Mouse (Mus musculus): ENCODE measurements around the gene Hrasls.

Hrasls gene

GRCm38 (mm10) chr16:29209605-29210411 is at the start of gene Hrasls:
Gene Hrasls (plus strand): TSS chr16:29209695.
- no peak for DNase-seq (ENCODE audit: low read depth, low spot score)

DNA sequence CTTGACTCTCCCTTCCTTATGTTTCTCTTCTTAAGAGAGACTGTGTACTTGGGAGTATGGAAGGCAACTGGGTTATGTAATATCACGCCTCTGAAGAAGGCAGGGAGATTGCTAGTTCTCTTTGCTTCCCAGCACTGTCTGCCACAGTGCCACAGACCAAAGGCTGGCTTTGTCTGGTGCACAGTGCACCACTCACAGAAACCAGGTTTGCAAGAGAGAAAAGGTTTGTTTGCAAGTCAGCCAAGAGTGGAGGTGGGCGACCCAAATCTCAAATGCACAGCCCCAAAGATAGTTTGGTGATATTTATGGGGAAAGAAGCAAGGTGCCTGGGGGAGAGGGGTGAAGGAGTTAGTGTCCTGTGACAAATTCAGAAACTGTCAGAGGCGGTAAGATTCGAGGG is 47.2 kb upstream of the Hrasls start:
- DNase-seq (ENCODE audit: low read depth, low spot score), result no peak

GRCm38 (mm10) chr16:29167051-29167450 is 42.4 kb upstream of the Hrasls start:
- no peak for DNase-seq (ENCODE audit: low read depth, low spot score)

DNA sequence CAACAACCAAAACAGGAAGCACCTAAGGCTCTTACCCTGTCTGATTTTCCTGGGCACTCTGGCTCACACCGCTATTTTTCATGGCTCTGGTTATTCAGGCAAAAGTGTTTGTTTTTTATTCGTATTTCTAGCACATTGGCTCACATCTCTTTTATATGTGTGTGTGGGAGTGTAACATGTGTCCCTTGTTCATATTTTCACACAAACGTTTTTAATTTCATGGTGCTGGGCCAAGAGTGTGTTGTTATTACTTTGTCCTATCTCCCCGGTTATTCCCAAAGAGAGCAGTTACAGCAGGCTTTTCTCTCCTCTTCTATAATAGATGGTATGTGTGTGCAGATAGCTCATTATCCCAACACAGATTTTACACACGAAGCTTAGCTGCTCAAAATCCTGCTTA is 37.8 kb upstream of the Hrasls start:
- no peak for DNase-seq (ENCODE audit: low read depth, low spot score)

DNA sequence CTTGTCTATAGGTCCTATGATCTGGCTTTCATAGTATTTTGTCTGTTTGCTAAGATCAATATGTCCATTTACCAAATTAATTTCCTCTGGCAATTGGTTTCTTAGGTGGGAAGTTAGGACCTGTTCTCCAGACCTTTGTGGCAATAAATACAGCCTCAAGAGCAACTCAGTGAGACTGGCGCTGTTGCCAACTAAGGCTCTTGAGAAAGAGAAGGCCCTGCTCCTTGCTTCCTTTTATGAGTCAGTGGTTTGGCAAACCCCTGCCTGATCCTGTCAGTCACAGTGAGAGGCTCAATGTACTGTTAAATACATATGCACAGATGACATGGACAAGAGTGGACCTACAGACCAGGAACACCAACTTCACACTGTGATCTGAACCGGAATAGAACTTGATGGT is 36.3 kb upstream of the Hrasls start:
- DNase-seq (ENCODE audit: low read depth, low spot score), result no peak

DNA sequence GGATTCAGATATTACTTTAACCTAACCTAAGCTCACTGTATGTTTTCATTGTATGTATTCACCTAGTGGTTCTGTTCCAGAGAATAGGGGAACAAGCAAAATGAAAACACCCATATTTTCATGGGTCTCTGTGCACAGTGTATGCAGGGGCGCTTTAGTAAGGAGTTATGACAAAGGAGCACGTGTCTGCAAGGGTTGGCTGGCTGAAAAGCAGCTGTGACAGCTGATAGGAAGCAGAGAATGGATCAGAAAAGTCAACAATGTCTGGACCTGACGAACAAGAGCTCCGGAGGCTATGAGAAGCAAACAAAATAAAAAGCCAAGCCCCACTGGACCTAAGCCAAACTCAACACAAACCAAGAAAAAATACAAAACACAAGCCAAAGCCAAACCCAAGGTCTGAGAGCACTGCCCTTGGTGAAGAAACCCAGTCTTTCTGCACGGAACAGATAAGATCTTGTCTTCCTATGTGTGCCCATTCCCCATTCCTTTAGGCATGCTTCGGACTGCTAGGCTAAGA is 34.6 kb upstream of the Hrasls start:
- no peak for DNase-seq (ENCODE audit: low read depth, low spot score)

DNA sequence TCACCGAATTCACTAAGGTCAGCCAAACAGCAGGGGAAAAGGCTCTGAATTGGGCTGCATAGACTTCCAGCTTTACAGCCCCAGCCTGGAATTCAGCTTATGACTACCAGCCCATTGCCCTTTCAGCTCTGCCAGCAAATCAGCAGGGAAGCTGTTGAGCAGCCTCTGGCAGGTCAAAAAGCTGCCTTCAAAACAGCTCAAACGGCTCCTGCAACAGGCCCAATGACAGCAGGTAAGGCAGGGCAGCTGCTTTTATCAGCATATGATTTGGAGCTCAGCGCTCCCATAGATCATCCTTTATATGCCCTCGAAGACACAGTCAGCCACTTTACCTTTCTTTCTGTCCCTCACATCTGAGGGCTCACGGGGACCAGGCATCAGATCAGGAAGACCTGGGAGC is 16.6 kb upstream of the Hrasls start:
- DNase-seq (ENCODE audit: low read depth, low spot score), result no peak

GRCm38 (mm10) chr16:29193981-29194380 is 15.5 kb upstream of the Hrasls start:
- DNase-seq (ENCODE audit: low read depth, low spot score), result no peak

GRCm38 (mm10) chr16:29195156-29195555 is 14.3 kb upstream of the Hrasls start:
- DNase-seq (ENCODE audit: low read depth, low spot score), result no peak

- no peak for DNase-seq (ENCODE audit: low read depth, low spot score)
These were observed 11.0 kb upstream of the Hrasls start for GRCm38 (mm10) chr16:29198461-29198860.

DNA sequence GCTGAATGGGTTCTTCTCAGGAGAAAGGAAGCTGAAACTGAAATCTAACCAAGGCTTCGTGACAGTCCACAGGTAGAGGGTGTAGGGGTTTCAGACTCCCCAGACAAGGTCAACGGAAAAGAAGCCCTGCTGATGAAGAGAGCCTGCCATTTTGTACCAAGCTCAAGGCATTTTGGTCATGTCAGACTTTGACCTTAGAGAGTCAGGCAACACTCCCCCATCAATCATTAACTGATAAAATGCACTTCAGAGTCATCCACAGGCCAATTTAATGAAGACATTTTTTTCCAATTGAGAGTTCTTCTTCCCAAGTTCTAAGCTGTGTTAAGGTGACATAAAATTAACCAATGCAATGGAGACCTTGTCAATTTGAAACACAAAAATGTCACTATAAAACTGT is 8.3 kb upstream of the Hrasls start:
- DNase-seq (ENCODE audit: low read depth, low spot score), result no peak

DNA sequence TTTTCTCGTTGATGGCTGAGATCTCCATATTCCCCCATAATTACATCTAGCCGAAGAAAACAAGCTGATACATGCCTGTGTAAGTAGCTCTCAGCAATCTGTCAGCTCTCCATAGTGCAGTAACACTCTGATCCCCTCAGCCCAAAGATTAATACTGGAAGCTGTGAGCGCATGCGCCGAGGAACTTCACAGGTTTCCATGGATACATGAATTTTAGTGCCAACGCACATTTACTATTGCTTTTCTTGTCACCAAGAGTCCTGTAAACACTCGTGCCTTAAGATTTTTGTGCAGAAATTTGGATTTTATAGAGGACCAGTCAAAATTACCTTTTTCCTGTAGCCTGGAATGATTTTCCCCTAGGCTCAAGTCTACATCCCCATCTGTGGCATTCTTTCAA is 4.6 kb upstream of the Hrasls start:
- DNase-seq (ENCODE audit: low read depth, low spot score), result peak; percentile 64

GRCm38 (mm10) chr16:29205581-29205980 is 3.9 kb upstream of the Hrasls start:
- DNase-seq (ENCODE audit: low read depth, low spot score), result no peak

GRCm38 (mm10) chr16:29208841-29209240 is 654 bp upstream of the Hrasls start:
- no peak for DNase-seq (ENCODE audit: low read depth, low spot score)

DNA sequence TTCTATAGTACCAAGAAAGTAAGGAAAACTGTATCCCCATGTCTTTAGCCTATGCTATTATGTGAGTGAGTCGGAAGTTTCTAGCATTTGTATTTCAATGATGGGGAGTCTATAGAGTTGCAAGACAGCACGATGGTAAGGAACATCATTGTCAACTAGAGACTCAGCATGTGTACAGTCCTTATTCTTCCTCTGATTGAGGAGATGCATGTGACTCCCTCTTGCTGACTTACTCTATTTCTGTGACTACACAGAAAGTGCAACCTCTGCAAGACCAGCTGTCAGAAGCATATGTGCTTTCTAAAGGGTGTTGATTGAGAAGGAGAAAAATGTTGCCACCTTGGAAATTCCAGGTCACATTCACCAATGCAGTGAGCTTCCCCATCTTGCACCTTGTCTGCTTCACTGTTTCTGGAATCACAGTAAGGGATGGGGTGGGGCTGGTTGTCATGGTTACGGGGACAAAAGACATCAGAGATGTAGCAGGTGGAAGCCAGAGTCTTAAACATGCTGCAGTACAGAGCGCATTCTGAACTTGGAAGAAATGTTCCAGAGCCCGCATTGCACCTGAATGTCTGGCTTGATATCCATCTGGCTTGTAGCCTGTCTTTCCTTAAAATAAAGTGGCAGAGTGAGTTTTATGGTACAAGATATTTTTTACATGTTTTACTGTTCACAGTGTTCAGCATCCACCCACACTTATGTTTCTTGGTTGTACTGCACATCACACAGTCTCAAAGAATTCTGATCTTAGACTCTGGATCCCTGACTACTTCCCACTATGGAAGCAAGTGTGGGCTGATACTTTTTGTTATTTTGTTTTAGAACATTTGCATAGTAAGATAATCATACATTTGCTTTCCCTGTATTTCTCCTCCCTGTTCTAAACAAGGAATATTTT is 7.2 kb downstream of the Hrasls start:
- DNase-seq (ENCODE audit: low read depth, low spot score), result no peak

- DNase-seq (ENCODE audit: low read depth, low spot score), result no peak
These were observed 26.5 kb downstream of the Hrasls start for GRCm38 (mm10) chr16:29235951-29236350.

GRCm38 (mm10) chr16:29254325-29254724 is 44.8 kb downstream of the Hrasls start:
- DNase-seq (ENCODE audit: low read depth, low spot score), result no peak
